Mouse (Mus musculus): ENCODE measurements around the gene Trappc12.
A peak's percentile ranks its signal among the peaks of the same experiment; 100 is the strongest.
"Not testable (repeated sequence)": the region's sequence is repeated elsewhere in the genome, so short reads cannot be mapped to it uniquely, and the experiment has no call there.

The Trappc12 gene

GRCm38 (mm10) chr12:28733520-28734245 lies 16.6 kb downstream of the Trappc12 start:
- DNase-seq (ENCODE audit: extremely low spot score, low read depth, low spot score), result not testable (repeated sequence)

DNA sequence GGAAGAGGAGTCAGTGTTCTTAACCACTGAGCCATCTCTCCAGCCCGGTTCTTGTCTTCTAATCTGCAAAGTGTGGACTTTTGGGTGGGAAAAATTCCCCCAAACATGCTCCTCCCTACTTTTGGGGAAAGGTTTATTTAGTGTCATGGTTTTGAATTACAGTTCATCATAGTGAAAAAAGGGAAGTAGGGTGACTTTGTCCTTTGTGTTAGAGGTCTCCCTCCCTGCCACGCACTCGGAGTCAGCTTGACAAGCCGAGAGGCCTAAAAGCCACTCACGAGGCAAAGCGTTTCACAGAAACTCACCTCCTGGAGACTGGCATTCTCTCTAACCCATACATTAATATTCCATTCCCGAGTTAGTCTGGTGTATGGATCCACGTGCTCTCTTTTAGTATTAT lies 17.6 kb downstream of the Trappc12 start:
- DNase-seq (ENCODE audit: extremely low spot score, low read depth, low spot score), result no peak

- DNase-seq (ENCODE audit: extremely low spot score, low read depth, low spot score), result no peak
Observed at GRCm38 (mm10) chr12:28727061-28727460, 23.2 kb downstream of the Trappc12 start.

DNA sequence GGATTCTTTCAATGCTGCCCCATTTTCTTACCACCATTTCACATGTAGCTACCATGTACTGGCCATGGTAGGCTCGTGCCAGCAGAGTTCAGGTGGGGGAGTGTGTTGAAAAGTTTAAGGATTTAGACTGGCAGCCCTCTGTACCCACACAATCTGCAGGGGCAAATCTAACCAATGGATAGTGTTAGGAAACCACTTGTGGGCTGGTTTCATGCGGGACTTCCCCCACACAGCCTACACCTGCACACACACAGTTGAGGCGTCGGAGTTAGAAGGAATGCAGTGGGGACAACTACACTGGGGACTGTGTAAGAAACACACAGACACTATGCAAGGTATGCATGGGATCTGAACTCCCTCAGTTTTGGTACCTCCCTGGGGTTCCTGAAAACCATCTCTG lies 24.1 kb downstream of the Trappc12 start:
- DNase-seq (ENCODE audit: extremely low spot score, low read depth, low spot score), result no peak

- DNase-seq (ENCODE audit: extremely low spot score, low read depth, low spot score), result no peak
Observed at GRCm38 (mm10) chr12:28724366-28724765, 25.9 kb downstream of the Trappc12 start.

DNA sequence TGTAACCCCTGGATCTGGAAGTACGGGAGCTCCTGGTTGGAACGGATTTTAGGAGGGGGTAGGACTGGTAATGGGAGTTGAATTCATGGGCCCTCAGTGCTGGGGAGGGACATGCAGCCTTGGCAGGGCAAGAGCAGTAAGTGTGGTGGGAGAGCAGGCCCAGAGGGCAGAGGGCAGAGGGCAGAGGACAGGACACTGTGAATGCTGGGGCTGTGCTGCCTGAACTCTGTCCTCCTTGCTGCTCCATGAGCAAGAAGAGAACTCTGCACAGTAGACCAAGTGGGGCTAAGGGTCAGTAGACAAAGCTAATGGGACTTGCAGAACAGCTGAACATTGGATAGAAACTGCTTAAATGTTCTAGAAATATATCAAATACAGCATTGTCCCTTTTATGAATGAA lies 32.2 kb downstream of the Trappc12 start:
- DNase-seq (ENCODE audit: extremely low spot score, low read depth, low spot score), result no peak

DNA sequence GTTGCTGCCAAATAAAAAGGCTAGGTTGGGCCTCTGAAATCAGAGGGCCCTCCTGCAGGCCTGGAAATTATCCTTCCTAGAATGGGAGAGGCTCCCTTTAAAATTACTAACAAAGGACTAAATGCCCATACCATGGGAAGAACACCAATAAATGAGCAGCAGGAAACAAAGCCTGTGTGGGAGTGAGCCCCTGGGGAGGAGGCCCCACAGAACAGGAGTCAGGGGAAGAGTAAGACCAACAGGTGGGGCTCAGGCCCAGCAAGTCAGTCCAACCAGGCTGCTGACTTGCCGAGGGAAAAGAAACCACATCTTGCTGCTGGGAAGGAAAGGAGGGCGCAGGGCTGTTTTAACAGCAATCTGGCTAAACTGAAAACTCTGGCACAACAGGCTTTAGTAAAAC lies 33.2 kb downstream of the Trappc12 start:
- DNase-seq (ENCODE audit: extremely low spot score, low read depth, low spot score), result no peak

DNA sequence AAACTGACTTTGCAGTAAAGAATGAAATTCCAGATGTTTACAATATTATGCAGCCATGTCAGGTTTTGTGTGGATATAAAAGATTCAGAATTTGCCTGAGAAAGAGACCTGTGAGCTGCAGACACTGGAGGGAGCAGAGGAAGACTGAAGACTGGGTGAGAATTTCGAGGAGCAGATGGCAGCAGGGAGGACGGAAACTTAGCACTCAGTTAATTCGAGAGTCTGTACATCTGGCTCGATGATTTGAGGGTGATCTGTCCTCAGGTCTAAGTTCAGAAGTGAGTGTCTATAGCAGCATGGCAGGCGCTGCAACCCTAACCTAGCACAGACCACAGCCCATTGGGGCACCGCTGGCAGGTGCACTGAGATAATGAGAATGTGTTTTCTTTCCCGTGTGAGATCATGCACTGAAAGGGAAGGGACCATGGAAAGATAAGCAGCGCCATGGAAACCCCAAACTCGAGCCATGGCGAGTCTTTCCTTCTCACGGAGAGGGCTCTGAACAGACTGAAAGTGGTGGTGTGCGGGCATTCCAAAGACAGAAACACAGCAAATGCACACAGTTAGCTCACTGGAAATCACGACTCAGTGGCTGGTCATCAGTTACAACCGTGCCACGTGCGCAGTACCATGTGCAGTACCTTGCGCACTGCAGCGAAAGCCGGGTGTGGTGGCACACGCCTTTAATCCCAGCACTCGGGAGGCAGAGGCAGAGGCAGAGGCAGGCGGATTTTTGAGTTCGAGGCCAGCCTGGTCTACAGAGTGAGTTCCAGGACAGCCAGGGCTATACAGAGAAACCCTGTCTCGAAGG lies 35.2 kb downstream of the Trappc12 start:
- DNase-seq (ENCODE audit: extremely low spot score, low read depth, low spot score), result no peak

- DNase-seq (ENCODE audit: extremely low spot score, low read depth, low spot score), result no peak
Observed at GRCm38 (mm10) chr12:28710566-28711185, 39.6 kb downstream of the Trappc12 start.

DNA sequence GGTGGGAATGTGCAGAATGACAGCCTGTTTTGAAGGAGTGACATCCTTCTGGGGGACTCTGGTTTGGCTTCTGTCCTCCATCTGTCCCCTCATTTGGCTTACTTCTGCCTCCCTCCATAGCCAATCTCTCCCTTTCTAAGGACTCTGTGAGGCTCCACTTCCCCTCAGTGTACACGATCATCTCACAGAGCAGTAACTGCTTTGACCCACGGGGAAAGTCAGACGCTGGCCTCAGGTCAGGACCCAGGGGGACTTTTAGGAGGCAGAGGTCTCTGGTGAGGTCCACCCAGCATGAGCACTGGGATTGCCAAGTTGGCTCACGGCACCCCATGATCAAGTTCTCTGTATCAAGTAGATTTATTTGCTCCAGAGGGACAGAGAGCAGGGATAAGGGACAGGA lies 42.1 kb downstream of the Trappc12 start:
- DNase-seq (ENCODE audit: extremely low spot score, low read depth, low spot score), result no peak

GRCm38 (mm10) chr12:28705204-28705603 lies 45.1 kb downstream of the Trappc12 start:
- DNase-seq (ENCODE audit: extremely low spot score, low read depth, low spot score), result no peak

- no peak for DNase-seq (ENCODE audit: extremely low spot score, low read depth, low spot score)
Observed at GRCm38 (mm10) chr12:28704381-28704780, 45.9 kb downstream of the Trappc12 start.

DNA sequence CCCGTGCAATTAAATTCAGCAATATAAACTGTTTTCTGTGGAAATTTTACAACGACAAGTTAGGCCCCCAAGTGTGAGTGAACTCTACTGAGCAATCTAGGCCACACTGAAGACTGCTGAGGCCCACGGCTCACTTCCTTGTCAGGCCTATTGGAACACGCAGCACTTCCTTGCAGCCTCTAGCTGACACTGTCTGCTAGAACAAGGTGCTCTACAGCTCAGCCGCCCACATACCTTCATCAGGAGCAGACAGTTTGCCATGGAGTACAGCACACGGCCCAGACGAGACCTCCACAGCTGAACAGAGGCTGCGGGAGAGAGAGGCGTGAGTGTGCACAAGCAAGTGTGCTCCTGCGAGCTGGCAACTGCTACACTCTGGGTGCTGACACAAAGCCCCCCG lies 49.0 kb downstream of the Trappc12 start:
- no peak for DNase-seq (ENCODE audit: extremely low spot score, low read depth, low spot score)

GRCm38 (mm10) chr12:28700561-28701025 lies 49.7 kb downstream of the Trappc12 start:
- DNase-seq (ENCODE audit: extremely low spot score, low read depth, low spot score), result no peak

- DNase-seq (ENCODE audit: extremely low spot score, low read depth, low spot score), result no peak
Observed at GRCm38 (mm10) chr12:28700101-28700511, 50.2 kb downstream of the Trappc12 start.

DNA sequence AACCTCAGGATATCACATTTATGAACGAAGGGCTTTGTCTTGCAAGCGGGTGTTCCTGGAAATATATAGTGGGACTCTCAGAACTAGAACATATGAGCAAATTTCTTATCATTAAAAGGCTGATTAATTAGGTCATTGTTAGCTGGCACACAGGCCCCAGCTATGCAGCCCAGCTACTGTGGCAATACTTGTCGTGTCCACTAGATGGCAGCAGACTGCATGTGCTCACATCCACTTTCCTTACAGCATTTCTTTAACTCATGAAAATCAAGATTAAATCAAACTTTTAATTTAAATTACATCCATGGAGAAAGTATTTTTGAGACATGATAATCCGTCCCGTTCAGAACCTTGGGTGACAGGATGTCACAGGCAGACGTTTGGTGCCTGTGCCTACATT lies 50.6 kb downstream of the Trappc12 start:
- peak; percentile 66 for DNase-seq (ENCODE audit: extremely low spot score, low read depth, low spot score)

DNA sequence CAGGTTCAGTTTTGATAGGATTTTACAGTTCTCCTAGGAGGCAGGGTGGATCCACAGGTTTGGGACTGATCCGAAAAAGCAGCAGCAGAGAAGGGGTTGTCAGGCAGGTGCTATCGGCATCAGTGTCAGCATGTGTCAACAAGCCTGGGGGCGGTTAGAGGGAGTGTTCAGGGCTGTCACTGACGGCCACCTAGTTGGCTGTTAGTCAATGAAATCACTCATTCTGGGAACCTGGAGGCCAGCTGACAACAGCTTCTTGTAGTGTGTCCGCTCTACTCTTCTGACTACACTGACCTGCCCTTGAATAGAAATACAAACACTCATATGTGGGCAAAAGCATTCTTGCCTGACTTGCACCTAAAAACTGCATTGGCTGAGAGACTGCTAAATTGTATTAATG lies 51.2 kb downstream of the Trappc12 start:
- DNase-seq (ENCODE audit: extremely low spot score, low read depth, low spot score), result no peak

GRCm38 (mm10) chr12:28697821-28698595 lies 52.3 kb downstream of the Trappc12 start:
- no peak for DNase-seq (ENCODE audit: extremely low spot score, low read depth, low spot score)

DNA sequence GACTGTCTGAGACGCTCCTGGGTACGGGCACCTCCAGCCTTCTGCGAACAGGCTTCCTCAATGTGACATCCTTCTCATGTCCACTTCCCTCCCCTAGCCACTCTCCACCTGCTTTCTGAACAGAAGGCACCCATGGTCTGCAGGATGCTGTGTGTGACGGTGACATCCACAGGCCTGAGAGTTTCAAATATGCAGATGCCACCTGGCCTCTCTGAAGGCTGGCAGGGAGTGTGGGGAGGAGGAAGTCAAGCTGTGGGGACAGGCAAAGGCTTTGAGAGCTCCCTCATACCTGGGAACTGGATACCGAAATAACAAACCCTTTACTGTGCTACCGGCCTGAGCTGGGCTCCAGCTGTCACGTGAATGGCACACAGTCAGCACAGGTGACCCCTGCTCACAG lies 55.5 kb downstream of the Trappc12 start:
- no peak for DNase-seq (ENCODE audit: extremely low spot score, low read depth, low spot score)

GRCm38 (mm10) chr12:28694231-28694630 lies 56.0 kb downstream of the Trappc12 start:
- no peak for DNase-seq (ENCODE audit: extremely low spot score, low read depth, low spot score)

- no peak for DNase-seq (ENCODE audit: extremely low spot score, low read depth, low spot score)
Observed at GRCm38 (mm10) chr12:28693738-28694137, 56.5 kb downstream of the Trappc12 start.
